Mouse (Mus musculus): ENCODE data around the gene Rack1. TPM values are rescaled to one million over a fixed set of nuclear protein-coding genes. Genes with fewer than 3 reads are reported as not detected.
"Not testable (repeated sequence)": the region's sequence is repeated elsewhere in the genome, so short reads cannot be mapped to it uniquely, and the experiment has no call there.

Gene Rack1
- total and polyA plus RNA-seq, 2 experiments from 2014 or later = 317 to 1,043 TPM

- Histone ChIP-seq H3K4me3 (ENCODE audit: low read depth, low read length) (peak overlapping the region; percentile 70), H3K4me1 (ENCODE audit: insufficient read depth, low read length) (peaks cover 15% of the 10 kb centered on the region; the same call in 1 of the 2 replicates), H3K27me3 (ENCODE audit: insufficient read depth, low read length) (no peaks in the 10 kb centered on the region), H3K9ac (replicated peaks; ENCODE audit: low read length, poor library complexity, severe bottlenecking) (peak overlapping the region; percentile 89; the same call in 1 of the 2 replicates), H3K36me3 (ENCODE audit: insufficient read depth, low read length) (no peaks in the 10 kb centered on the region), H3K9me3 (ENCODE audit: low read length) (no peaks in the 10 kb centered on the region), H3K27ac (ENCODE audit: low read depth, low read length) (peak overlapping the region; percentile 96; the same call in 1 of the 2 replicates), H3K4me2 (ENCODE audit: low read depth, low read length, poor library complexity, severe bottlenecking) (peak overlapping the region; percentile 67)
- under 1% methylated on average over 16 of the region's 16 CpGs for WGBS
- peak; percentile 97 for DNase-seq (ENCODE audit: low spot score)
- TF ChIP-seq CTCF (IDR thresholded peaks at IDR 0.05) = no peak
- ATAC-seq (ENCODE audit: low FRiP score) = no peak
Measured at GRCm38 (mm10) chr11:48818346-48818745, 18.2 kb downstream of the Rack1 start.

GRCm38 (mm10) chr11:48819614-48820307 lies 19.6 kb downstream of the Rack1 start:
- ATAC-seq (ENCODE audit: low FRiP score) = no peak

DNA sequence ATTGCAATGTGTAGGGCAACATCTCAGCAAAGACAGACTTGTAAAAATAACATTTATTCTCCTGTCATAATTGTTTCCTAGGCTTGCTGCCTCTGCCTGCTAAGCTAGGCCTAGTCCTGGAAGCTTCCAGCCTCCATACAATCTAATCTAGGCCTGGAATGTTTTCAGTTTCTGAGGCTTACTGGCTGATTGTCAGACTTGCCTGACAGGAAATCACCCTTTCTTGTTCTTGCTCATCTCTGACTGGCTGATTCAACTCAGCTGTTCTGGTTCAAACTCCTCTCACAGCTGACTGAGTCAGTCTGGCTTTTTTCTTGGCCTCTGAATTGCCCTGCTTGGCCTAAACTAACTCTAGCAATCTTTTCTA lies 20.2 kb downstream of the Rack1 start:
- Histone ChIP-seq H3K4me2 (ENCODE audit: low read depth, low read length, poor library complexity, severe bottlenecking) (no peak overlapping the region), H3K27ac (ENCODE audit: low read depth, low read length) (no peak overlapping the region), H3K36me3 (ENCODE audit: insufficient read depth, low read length) (no peaks in the 10 kb centered on the region), H3K9me3 (ENCODE audit: low read length) (no peaks in the 10 kb centered on the region), H3K27me3 (ENCODE audit: insufficient read depth, low read length) (no peaks in the 10 kb centered on the region), H3K4me1 (ENCODE audit: insufficient read depth, low read length) (peaks cover 10% of the 10 kb centered on the region; the same call in 1 of the 2 replicates), H3K4me3 (ENCODE audit: low read depth, low read length) (no peak overlapping the region), H3K9ac (replicated peaks; ENCODE audit: low read length, poor library complexity, severe bottlenecking) (no peak overlapping the region)
- TF ChIP-seq CTCF (IDR thresholded peaks at IDR 0.05) = no peak
- ATAC-seq (ENCODE audit: low FRiP score) (no peak), DNase-seq (ENCODE audit: low spot score) (no peak)

More at GRCm38 (mm10) chr11:48819614-48820307, 19.6 kb downstream of the Rack1 start:
- DNase-seq (ENCODE audit: low spot score) = no peak
- Histone ChIP-seq H3K27me3 (ENCODE audit: insufficient read depth, low read length) (no peaks in the 10 kb centered on the region), H3K4me2 (ENCODE audit: low read depth, low read length, poor library complexity, severe bottlenecking) (no peak overlapping the region), H3K36me3 (ENCODE audit: insufficient read depth, low read length) (no peaks in the 10 kb centered on the region), H3K4me1 (ENCODE audit: insufficient read depth, low read length) (peaks cover 15% of the 10 kb centered on the region; the same call in 1 of the 2 replicates), H3K27ac (ENCODE audit: low read depth, low read length) (no peak overlapping the region), H3K4me3 (ENCODE audit: low read depth, low read length) (no peak overlapping the region), H3K9me3 (ENCODE audit: low read length) (no peaks in the 10 kb centered on the region), H3K9ac (replicated peaks; ENCODE audit: low read length, poor library complexity, severe bottlenecking) (no peak overlapping the region)
- WGBS = 82% methylated on average over 7 of the region's 7 CpGs
- TF ChIP-seq CTCF (IDR thresholded peaks at IDR 0.05) = no peak

DNA sequence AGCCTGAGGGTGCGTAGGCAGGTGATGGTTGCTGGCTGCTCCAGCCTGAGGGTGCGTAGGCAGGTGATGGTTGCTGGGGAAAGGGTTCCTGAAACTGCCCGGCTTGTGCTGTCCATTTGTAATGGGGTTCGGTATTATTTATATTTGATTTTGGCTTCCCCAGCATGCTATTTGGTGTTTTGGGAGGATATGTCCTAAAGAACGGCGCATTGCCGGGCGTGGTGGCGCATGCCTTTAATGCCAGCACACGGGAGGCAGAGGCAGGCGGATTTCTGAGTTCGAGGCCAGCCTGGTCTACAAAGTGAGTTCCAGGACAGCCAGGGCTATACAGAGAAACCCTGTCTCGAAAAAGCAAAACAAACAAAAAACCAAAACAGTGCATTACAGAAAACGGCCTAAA lies 21.2 kb downstream of the Rack1 start:
- not testable (repeated sequence) for H3K27ac ChIP-seq (ENCODE audit: low read depth, low read length); H3K4me2 ChIP-seq (ENCODE audit: low read depth, low read length, poor library complexity, severe bottlenecking); H3K4me1 ChIP-seq (ENCODE audit: insufficient read depth, low read length); DNase-seq (ENCODE audit: low spot score); H3K27me3 ChIP-seq (ENCODE audit: insufficient read depth, low read length); H3K36me3 ChIP-seq (ENCODE audit: insufficient read depth, low read length); ATAC-seq (ENCODE audit: low FRiP score); H3K4me3 ChIP-seq (ENCODE audit: low read depth, low read length); H3K9ac ChIP-seq (replicated peaks; ENCODE audit: low read length, poor library complexity, severe bottlenecking); H3K9me3 ChIP-seq (ENCODE audit: low read length)
- 87% methylated on average over 14 of the region's 14 CpGs for WGBS

GRCm38 (mm10) chr11:48822768-48823512 lies 22.8 kb downstream of the Rack1 start:
- H3K27me3 ChIP-seq (ENCODE audit: insufficient read depth, low read length) = no peaks in the 10 kb centered on the region
- H3K36me3 ChIP-seq (ENCODE audit: insufficient read depth, low read length) = no peaks in the 10 kb centered on the region
- DNase-seq (ENCODE audit: low spot score) = no peak
- no peaks in the 10 kb centered on the region for H3K9me3 ChIP-seq (ENCODE audit: low read length)
- peaks cover 6% of the 10 kb centered on the region; the same call in 1 of the 2 replicates for H3K4me1 ChIP-seq (ENCODE audit: insufficient read depth, low read length)
- TF ChIP-seq CTCF (IDR thresholded peaks at IDR 0.05) = no peak
- peak overlapping the region; percentile 38 for H3K4me3 ChIP-seq (ENCODE audit: low read depth, low read length)
- no peak for ATAC-seq (ENCODE audit: low FRiP score)
- H3K9ac ChIP-seq (replicated peaks; ENCODE audit: low read length, poor library complexity, severe bottlenecking) = 0 out of 2 replicates have a peak overlapping the region, but pooled peaks have one; percentile 33
- peak overlapping the region; percentile 69 for H3K4me2 ChIP-seq (ENCODE audit: low read depth, low read length, poor library complexity, severe bottlenecking)
- WGBS = 30% methylated on average over 14 of the region's 14 CpGs
- no peak overlapping the region for H3K27ac ChIP-seq (ENCODE audit: low read depth, low read length)

- Histone ChIP-seq H3K27me3 (ENCODE audit: insufficient read depth, low read length) (no peaks in the 10 kb centered on the region), H3K27ac (ENCODE audit: low read depth, low read length) (no peak overlapping the region), H3K4me2 (ENCODE audit: low read depth, low read length, poor library complexity, severe bottlenecking) (peak overlapping the region; percentile 69), H3K36me3 (ENCODE audit: insufficient read depth, low read length) (no peaks in the 10 kb centered on the region), H3K9me3 (ENCODE audit: low read length) (no peaks in the 10 kb centered on the region), H3K4me1 (ENCODE audit: insufficient read depth, low read length) (peaks cover 6% of the 10 kb centered on the region; the same call in 1 of the 2 replicates), H3K4me3 (ENCODE audit: low read depth, low read length) (peak overlapping the region; percentile 38), H3K9ac (replicated peaks; ENCODE audit: low read length, poor library complexity, severe bottlenecking) (0 out of 2 replicates have a peak overlapping the region, but pooled peaks have one; percentile 33)
- no peak for TF ChIP-seq CTCF (IDR thresholded peaks at IDR 0.05)
- WGBS = under 1% methylated on average over 15 of the region's 15 CpGs
- ATAC-seq (ENCODE audit: low FRiP score) (no peak), DNase-seq (ENCODE audit: low spot score) (peak; percentile 83)
Measured at GRCm38 (mm10) chr11:48823536-48823972, 23.4 kb downstream of the Rack1 start.
